Mouse (Mus musculus): ENCODE data around the gene Efcab10. TPM values are rescaled to one million over a fixed set of nuclear protein-coding genes. Genes with fewer than 3 reads are reported as not detected.

Efcab10 gene
- polyA plus RNA-seq, 1 experiment from 2014 or later = 2.9 TPM

DNA sequence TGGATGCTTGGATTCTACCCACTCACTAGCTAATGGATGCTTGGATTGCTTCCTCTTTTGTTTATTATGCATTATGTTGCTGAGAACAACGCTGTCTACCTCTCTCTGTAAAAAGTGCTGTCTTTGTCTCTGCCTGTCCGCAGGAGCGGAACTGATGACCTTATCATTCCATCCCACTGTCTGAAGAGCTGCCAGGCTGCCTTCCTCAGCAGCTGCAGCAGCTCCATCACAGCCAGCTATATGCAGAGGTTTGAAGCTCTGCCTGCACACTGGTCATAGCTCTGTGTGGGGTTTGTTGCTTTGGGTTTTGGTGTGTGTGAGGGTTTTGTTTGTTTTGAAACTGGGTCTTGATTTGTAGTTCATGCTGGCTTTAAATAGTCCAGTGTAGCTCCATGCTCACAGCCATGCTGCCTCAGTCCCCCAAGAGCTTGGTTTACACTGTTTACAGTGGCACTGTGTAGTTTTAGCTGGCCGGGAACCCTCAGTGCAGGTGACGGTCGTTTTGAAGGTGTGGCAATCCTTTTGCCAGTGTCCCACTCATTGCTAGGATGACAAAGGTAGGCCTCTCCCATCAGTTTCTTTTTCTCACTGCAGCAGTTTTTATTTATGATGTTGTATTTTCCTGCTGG, 10.9 kb downstream of the Efcab10 start:
- Histone ChIP-seq H3K4me1 (ENCODE audit: control insufficient read depth, insufficient read depth, low read length) (0 out of 2 replicates have a peak, but pooled peaks cover 4% of the 10 kb centered on the region), H3K4me3 (ENCODE audit: low read depth, low read length) (no peak overlapping the region), H3K9ac (replicated peaks; ENCODE audit: low read depth, low read length) (no peak overlapping the region), H3K9me3 (ENCODE audit: control insufficient read depth, low read length) (no peaks in the 10 kb centered on the region), H3K27ac (ENCODE audit: low read depth, low read length) (peak overlapping the region; percentile 46), H3K36me3 (ENCODE audit: control insufficient read depth, insufficient read depth, low read length) (no peaks in the 10 kb centered on the region), H3K4me2 (ENCODE audit: low read depth, low read length) (no peak overlapping the region), H3K27me3 (ENCODE audit: control insufficient read depth, insufficient read depth, low read length) (no peaks in the 10 kb centered on the region)
- 39% methylated on average over 6 of the region's 6 CpGs for WGBS
- peak; percentile 79 for ATAC-seq (ENCODE audit: low read depth)

DNA sequence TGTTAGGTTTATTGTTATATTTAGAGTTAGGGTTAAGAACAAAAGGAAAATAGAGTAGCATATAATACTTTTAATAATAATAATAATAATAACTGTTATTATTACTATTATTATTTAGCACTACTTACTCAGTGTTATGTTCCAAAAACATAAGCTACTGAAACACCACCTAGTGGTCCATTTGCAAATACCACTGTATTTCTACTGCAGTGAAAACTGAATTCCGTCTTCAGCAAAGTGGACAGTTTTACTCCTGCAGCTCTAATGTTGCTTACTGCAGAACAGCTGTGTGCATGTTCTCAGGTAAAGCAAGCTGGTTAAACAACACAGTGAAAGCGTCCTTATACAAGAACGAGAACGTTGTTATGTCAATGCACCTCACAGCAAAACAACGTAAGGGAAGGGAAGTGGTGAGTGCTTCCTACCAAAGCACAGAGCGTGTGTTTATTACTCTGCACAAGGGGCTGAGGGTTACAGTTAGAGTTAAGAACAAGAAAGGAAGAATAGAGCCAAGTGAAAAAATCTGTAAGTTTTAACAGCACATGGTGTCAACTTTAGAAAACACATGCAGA, 17.0 kb downstream of the Efcab10 start:
- Histone ChIP-seq H3K4me2 (ENCODE audit: low read depth, low read length) (no peak overlapping the region), H3K9ac (replicated peaks; ENCODE audit: low read depth, low read length) (no peak overlapping the region), H3K4me3 (ENCODE audit: low read depth, low read length) (no peak overlapping the region), H3K36me3 (ENCODE audit: control insufficient read depth, insufficient read depth, low read length) (no peaks in the 10 kb centered on the region), H3K27me3 (ENCODE audit: control insufficient read depth, insufficient read depth, low read length) (no peaks in the 10 kb centered on the region), H3K27ac (ENCODE audit: low read depth, low read length) (no peak overlapping the region), H3K4me1 (ENCODE audit: control insufficient read depth, insufficient read depth, low read length) (no peaks in the 10 kb centered on the region), H3K9me3 (ENCODE audit: control insufficient read depth, low read length) (no peaks in the 10 kb centered on the region)
- WGBS = 59% methylated on average over 6 of the region's 6 CpGs
- no peak for ATAC-seq (ENCODE audit: low read depth)

DNA sequence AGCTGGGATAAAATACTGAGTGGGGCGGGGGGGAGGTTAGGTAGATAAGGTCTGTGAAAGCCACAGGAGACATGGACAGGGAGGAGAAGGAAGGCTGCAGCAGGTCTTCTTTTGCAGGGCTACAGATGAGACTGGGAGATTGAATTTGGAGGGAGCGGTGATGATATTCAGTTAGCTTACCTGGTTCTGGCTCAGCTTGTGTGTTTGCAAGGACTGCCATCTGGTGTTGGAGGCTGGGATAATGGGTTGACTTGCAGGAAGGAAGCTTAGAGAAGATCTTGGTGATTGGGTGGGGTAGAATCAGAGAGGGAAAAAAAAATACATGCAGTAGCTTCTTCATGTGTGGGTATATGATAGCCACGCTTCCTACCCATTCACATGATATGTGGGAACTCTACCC, 29.7 kb downstream of the Efcab10 start:
- H3K9ac ChIP-seq (replicated peaks; ENCODE audit: low read depth, low read length) = no peak overlapping the region
- H3K27me3 ChIP-seq (ENCODE audit: control insufficient read depth, insufficient read depth, low read length) = no peaks in the 10 kb centered on the region
- no peak overlapping the region for H3K4me3 ChIP-seq (ENCODE audit: low read depth, low read length)
- no peaks in the 10 kb centered on the region for H3K4me1 ChIP-seq (ENCODE audit: control insufficient read depth, insufficient read depth, low read length)
- peak; percentile 47 for ATAC-seq (ENCODE audit: low read depth)
- H3K27ac ChIP-seq (ENCODE audit: low read depth, low read length) = no peak overlapping the region
- no peaks in the 10 kb centered on the region for H3K36me3 ChIP-seq (ENCODE audit: control insufficient read depth, insufficient read depth, low read length)
- H3K9me3 ChIP-seq (ENCODE audit: control insufficient read depth, low read length) = no peaks in the 10 kb centered on the region
- 22% methylated on average over 3 of the region's 3 CpGs for WGBS
- no peak overlapping the region for H3K4me2 ChIP-seq (ENCODE audit: low read depth, low read length)

- no peak overlapping the region for H3K4me2 ChIP-seq (ENCODE audit: low read depth, low read length)
- no peak overlapping the region for H3K9ac ChIP-seq (replicated peaks; ENCODE audit: low read depth, low read length)
- no peak overlapping the region for H3K27ac ChIP-seq (ENCODE audit: low read depth, low read length)
- whole genome bisulfite sequencing = 24% methylated on average over 3 of the region's 3 CpGs
- peaks cover 5% of the 10 kb centered on the region for H3K4me1 ChIP-seq (ENCODE audit: control insufficient read depth, insufficient read depth, low read length)
- no peaks in the 10 kb centered on the region for H3K36me3 ChIP-seq (ENCODE audit: control insufficient read depth, insufficient read depth, low read length)
- no peak overlapping the region for H3K4me3 ChIP-seq (ENCODE audit: low read depth, low read length)
- H3K27me3 ChIP-seq (ENCODE audit: control insufficient read depth, insufficient read depth, low read length) = no peaks in the 10 kb centered on the region
- H3K9me3 ChIP-seq (ENCODE audit: control insufficient read depth, low read length) = no peaks in the 10 kb centered on the region
- ATAC-seq (ENCODE audit: low read depth) = no peak
Observed at GRCm38 (mm10) chr12:33427293-33427692, 32.6 kb downstream of the Efcab10 start.

GRCm38 (mm10) chr12:33427726-33428125, 33.1 kb downstream of the Efcab10 start:
- no peak overlapping the region for H3K4me3 ChIP-seq (ENCODE audit: low read depth, low read length)
- H3K36me3 ChIP-seq (ENCODE audit: control insufficient read depth, insufficient read depth, low read length) = no peaks in the 10 kb centered on the region
- ATAC-seq (ENCODE audit: low read depth) = no peak
- H3K9me3 ChIP-seq (ENCODE audit: control insufficient read depth, low read length) = no peaks in the 10 kb centered on the region
- no peak overlapping the region for H3K4me2 ChIP-seq (ENCODE audit: low read depth, low read length)
- no peak overlapping the region for H3K9ac ChIP-seq (replicated peaks; ENCODE audit: low read depth, low read length)
- 74% methylated on average over 2 of the region's 2 CpGs for WGBS
- H3K27me3 ChIP-seq (ENCODE audit: control insufficient read depth, insufficient read depth, low read length) = no peaks in the 10 kb centered on the region
- no peak overlapping the region for H3K27ac ChIP-seq (ENCODE audit: low read depth, low read length)
- peaks cover 5% of the 10 kb centered on the region for H3K4me1 ChIP-seq (ENCODE audit: control insufficient read depth, insufficient read depth, low read length)

DNA sequence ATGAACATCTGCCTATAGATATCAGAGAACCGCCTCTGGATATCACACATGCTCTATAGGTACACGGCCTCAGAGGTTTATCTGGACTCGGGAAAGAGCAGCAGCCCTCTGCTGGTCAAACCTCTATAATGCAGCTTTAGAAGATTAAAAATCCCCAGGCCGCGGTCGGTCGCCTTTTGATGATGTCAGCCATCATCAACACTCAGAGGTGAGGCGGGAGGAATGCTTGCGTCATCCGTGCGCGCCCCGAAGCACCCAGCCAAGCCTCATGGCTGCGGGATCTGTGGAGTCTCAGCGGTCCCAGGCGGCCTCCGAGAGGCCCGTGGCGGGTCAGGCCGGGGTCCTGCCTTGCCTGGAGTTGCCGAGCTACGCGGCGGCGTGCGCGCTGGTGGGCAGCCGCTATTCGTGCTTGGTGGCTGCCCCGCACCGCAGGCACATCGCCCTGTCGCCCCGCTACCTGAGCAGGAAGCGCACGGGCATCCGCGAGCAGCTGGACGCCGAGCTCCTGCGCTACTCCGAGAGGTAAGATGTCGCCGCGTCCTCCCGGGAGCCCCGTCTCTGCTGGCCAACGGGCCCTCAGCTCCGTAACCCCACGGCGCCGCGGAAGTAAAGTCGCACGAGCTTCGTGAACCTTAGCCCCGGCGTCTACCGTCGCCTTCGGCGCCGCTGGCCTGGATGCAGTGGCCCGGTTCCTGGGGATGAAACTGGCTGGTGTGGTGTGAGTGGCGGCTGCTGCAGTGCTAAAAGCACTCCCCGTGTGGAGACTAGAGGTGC, 34.9 kb downstream of the Efcab10 start, which contains the start of gene Twistnb:
TSS of gene Twistnb (plus strand) at position 249 of the 774 bp plus-strand sequence.
- Histone ChIP-seq H3K36me3 (ENCODE audit: control insufficient read depth, insufficient read depth, low read length) (no peaks in the 10 kb centered on the region), H3K4me1 (ENCODE audit: control insufficient read depth, insufficient read depth, low read length) (peaks cover 5% of the 10 kb centered on the region), H3K27ac (ENCODE audit: low read depth, low read length) (peak within 1 kb of the TSS; percentile 88), H3K9ac (replicated peaks; ENCODE audit: low read depth, low read length) (peak within 1 kb of the TSS; percentile 88), H3K9me3 (ENCODE audit: control insufficient read depth, low read length) (no peaks in the 10 kb centered on the region), H3K27me3 (ENCODE audit: control insufficient read depth, insufficient read depth, low read length) (no peaks in the 10 kb centered on the region), H3K4me3 (ENCODE audit: low read depth, low read length) (peak within 1 kb of the TSS; percentile 98), H3K4me2 (ENCODE audit: low read depth, low read length) (peak within 1 kb of the TSS; percentile 81)
- peak; percentile 96 for ATAC-seq (ENCODE audit: low read depth)
- under 1% methylated on average over 66 of the region's 66 CpGs for WGBS

DNA sequence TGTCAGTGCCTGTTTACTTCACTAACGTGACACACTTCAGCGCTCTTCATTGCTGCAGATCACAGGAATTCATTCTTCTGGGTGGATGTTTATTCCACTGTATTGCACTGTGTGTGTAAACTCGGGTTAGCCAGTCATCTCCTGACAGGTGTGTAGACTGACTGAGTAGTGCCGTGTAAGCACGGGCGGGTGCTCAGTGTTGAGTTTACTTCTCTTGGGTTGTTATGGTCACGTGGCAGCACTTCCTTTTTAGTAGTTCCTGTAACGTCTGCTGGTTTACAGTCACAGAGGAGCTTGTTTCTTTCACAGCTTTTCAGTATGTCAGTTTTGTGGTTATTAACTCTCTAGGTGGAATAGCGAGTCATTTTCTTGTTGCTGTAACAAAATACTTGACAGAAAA, 39.2 kb downstream of the Efcab10 start:
- Histone ChIP-seq H3K4me1 (ENCODE audit: control insufficient read depth, insufficient read depth, low read length) (peaks cover 5% of the 10 kb centered on the region), H3K27ac (ENCODE audit: low read depth, low read length) (no peak overlapping the region), H3K4me2 (ENCODE audit: low read depth, low read length) (no peak overlapping the region), H3K36me3 (ENCODE audit: control insufficient read depth, insufficient read depth, low read length) (no peaks in the 10 kb centered on the region; the same call in 1 of the 2 replicates), H3K9ac (replicated peaks; ENCODE audit: low read depth, low read length) (no peak overlapping the region), H3K4me3 (ENCODE audit: low read depth, low read length) (no peak overlapping the region), H3K9me3 (ENCODE audit: control insufficient read depth, low read length) (no peaks in the 10 kb centered on the region), H3K27me3 (ENCODE audit: control insufficient read depth, insufficient read depth, low read length) (no peaks in the 10 kb centered on the region)
- no peak for ATAC-seq (ENCODE audit: low read depth)
- 89% methylated on average over 9 of the region's 9 CpGs for WGBS

DNA sequence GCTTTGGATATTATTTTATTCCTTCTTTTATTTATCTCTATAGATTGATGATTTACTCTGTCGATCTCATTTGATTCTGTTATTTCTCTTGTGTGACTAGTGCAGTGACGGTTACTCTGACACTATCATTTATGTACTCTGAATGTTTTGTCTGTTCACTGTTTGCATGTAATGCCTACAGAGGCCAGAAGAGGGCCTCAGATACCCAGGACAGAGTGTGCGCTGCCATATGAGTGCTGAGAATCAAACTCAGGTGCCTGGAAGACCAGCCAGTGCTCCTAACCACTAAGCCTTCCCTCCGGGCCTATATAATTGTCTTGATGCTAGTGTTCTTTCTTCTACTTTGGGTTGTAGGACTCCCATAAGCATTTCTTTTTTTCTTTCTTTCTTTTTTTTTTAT, 40.1 kb downstream of the Efcab10 start:
- Histone ChIP-seq H3K9ac (replicated peaks; ENCODE audit: low read depth, low read length) (no peak overlapping the region), H3K9me3 (ENCODE audit: control insufficient read depth, low read length) (no peaks in the 10 kb centered on the region), H3K4me2 (ENCODE audit: low read depth, low read length) (no peak overlapping the region), H3K36me3 (ENCODE audit: control insufficient read depth, insufficient read depth, low read length) (peaks cover 2% of the 10 kb centered on the region; the same call in 1 of the 2 replicates), H3K27me3 (ENCODE audit: control insufficient read depth, insufficient read depth, low read length) (no peaks in the 10 kb centered on the region), H3K4me3 (ENCODE audit: low read depth, low read length) (no peak overlapping the region), H3K27ac (ENCODE audit: low read depth, low read length) (no peak overlapping the region), H3K4me1 (ENCODE audit: control insufficient read depth, insufficient read depth, low read length) (peaks cover 5% of the 10 kb centered on the region)
- no peak for ATAC-seq (ENCODE audit: low read depth)
- WGBS = 99% methylated on average over 4 of the region's 4 CpGs

All from neural tube, embryonic 14.5 days (tissue).